Mouse (Mus musculus) stomach, postnatal 0 days (tissue): ENCODE measurements at regions not wholly inside any gene's neighbourhood (a gene's known extent, or its start where the extent isn't known, plus 50 kb on each side); places are given as distances from the start of the nearest gene placed in this dataset.

Experiments used
- ATAC-seq: fragments of 200-750 bp; cut with Nextera tagmentation; 2 replicates; pipeline ENCODE4 v1.8.0; 2017; ENCODE audit not compliant: low FRiP score, low TSS enrichment
- DNase-seq: peaks from one replicate; pipeline ENCODE4 v3.0.0-alpha.2; 2016; ENCODE audit warnings: low spot score
- H3K27ac ChIP-seq: fragments of 300-500 bp; sonication (generic); replicated peaks from 2 replicates; pipeline ENCODE4 v1.5.1; 2014; ENCODE audit warnings: mild to moderate bottlenecking, control low read depth
- H3K27me3 ChIP-seq: fragments of 300-500 bp; sonication (generic); 2 replicates; pipeline ENCODE4 v1.6.1; 2014; ENCODE audit warnings: low read length; ENCODE audit not compliant: control insufficient read depth, insufficient read depth
- H3K36me3 ChIP-seq: fragments of 300-500 bp; sonication (generic); 2 replicates; pipeline ENCODE4 v1.6.1; 2014; ENCODE audit warnings: low read length, mixed read lengths; ENCODE audit not compliant: control insufficient read depth, insufficient read depth
- H3K4me1 ChIP-seq: fragments of 300-500 bp; sonication (generic); replicated peaks from 2 replicates; pipeline ENCODE4 v1.6.1; 2014; ENCODE audit warnings: antibody characterized with exemption; ENCODE audit not compliant: control insufficient read depth, insufficient read depth
- H3K4me2 ChIP-seq: fragments of 300-500 bp; sonication (generic); replicated peaks from 2 replicates; pipeline ENCODE4 v1.6.1; 2014; ENCODE audit warnings: low read depth, mild to moderate bottlenecking, control low read depth, moderate library complexity
- H3K4me3 ChIP-seq: fragments of 300-500 bp; sonication (generic); 2 replicates; pipeline ENCODE4 v1.5.1; 2014; ENCODE audit warnings: low read depth, low read length, control low read depth
- H3K9ac ChIP-seq: fragments of 300-500 bp; sonication (generic); 2 replicates; pipeline ENCODE4 v1.6.1; 2014; ENCODE audit warnings: mild to moderate bottlenecking, low read length, control low read depth, mixed read lengths
- H3K9me3 ChIP-seq: fragments of 300-500 bp; sonication (generic); 2 replicates; pipeline ENCODE4 v1.6.1; 2016; ENCODE audit warnings: low read length; ENCODE audit not compliant: control insufficient read depth
- CTCF ChIP-seq: IDR thresholded peaks from 2 replicates; pipeline ENCODE4 v1.5.1; 2016; ENCODE audit warnings: antibody characterized with exemption, low read depth, mild to moderate bottlenecking, moderate library complexity
- EP300 ChIP-seq: optimal IDR thresholded peaks from 2 replicates; pipeline ENCODE3; 2016; ENCODE audit warnings: antibody characterized with exemption
- WGBS: fragments of 180-500 bp; shearing (Covaris S2); extraction: QIAGEN DNeasy Blood & Tissue Kit; methylation state at CpG from one replicate; pipeline ENCODE4 v1.1.7; 2014; 5-methylcytosine and 5-hydroxymethylcytosine counted together

DNA sequence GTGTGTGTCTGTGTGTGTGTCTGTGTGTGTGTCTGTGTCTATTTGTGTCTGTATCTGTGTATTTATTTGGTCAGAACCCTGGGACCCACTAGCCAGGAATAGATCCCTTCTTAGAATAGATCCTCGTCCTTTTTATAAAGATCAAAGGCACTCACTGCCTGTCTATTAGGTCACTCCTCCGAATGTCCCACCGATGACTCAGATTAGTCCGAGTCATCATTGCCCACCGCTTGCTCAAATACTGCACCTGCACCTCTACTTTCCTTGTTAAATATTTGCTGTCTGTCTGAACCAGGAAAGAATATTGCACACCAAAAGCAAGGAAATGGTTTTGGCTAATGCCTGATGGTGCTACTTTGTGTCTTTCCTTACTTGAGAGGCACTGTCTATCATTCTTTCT is 112.7 kb downstream of the Mreg start:
- no peaks in the 10 kb centered on the region for H3K36me3 ChIP-seq
- no peaks in the 10 kb centered on the region for H3K27me3 ChIP-seq
- H3K4me3 ChIP-seq = no peak overlapping the region
- 42% methylated on average over 5 of the region's 5 CpGs for WGBS
- H3K9ac ChIP-seq = no peak overlapping the region
- H3K27ac ChIP-seq = no peak overlapping the region
- no peaks in the 10 kb centered on the region for H3K4me1 ChIP-seq
- TF ChIP-seq CTCF = no peak
- no peak for TF ChIP-seq EP300
- ATAC-seq (no peak), DNase-seq (no peak)
- H3K4me2 ChIP-seq = no peak overlapping the region
- H3K9me3 ChIP-seq = no peaks in the 10 kb centered on the region

- H3K4me3 ChIP-seq = no peak overlapping the region
- WGBS = 73% methylated on average over 2 of the region's 2 CpGs
- no peaks in the 10 kb centered on the region for H3K9me3 ChIP-seq
- DNase-seq (no peak), ATAC-seq (no peak)
- H3K36me3 ChIP-seq = no peaks in the 10 kb centered on the region
- H3K27ac ChIP-seq = no peak overlapping the region
- no peak for TF ChIP-seq CTCF
- TF ChIP-seq EP300 = no peak
- no peaks in the 10 kb centered on the region for H3K27me3 ChIP-seq
- H3K4me1 ChIP-seq = no peaks in the 10 kb centered on the region
- H3K9ac ChIP-seq = no peak overlapping the region
- no peak overlapping the region for H3K4me2 ChIP-seq
These were observed 120.8 kb downstream of the Mreg start for GRCm38 (mm10) chr1:72091344-72091743.

DNA sequence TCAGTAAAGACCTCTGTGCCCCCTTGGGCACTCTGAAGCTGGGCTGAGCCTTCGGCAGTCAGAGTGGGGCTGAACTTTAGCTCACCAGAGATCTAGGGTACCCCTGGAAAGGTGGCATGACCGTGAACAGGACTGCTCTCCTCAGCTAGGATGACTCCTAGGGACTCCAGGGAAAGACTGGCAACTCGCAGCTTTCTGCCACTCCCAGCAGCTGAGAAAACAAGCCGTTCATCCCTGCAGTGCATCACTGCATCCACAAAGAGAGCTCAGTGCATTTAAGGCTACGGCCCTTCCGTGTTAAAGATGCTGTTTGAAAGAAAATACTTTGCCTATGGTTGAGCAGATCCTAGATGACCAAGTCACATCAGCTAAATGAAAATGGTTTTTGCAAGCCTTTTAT is 126.4 kb downstream of the Mreg start:
- WGBS = 54% methylated on average over 6 of the region's 6 CpGs
- Histone ChIP-seq H3K27me3 (no peaks in the 10 kb centered on the region), H3K27ac (no peak overlapping the region), H3K9ac (no peak overlapping the region), H3K9me3 (no peaks in the 10 kb centered on the region), H3K4me1 (no peaks in the 10 kb centered on the region), H3K4me3 (no peak overlapping the region), H3K36me3 (no peaks in the 10 kb centered on the region), H3K4me2 (no peak overlapping the region)
- DNase-seq = no peak
- TF ChIP-seq CTCF (no peak), EP300 (no peak)
- ATAC-seq = no peak

DNA sequence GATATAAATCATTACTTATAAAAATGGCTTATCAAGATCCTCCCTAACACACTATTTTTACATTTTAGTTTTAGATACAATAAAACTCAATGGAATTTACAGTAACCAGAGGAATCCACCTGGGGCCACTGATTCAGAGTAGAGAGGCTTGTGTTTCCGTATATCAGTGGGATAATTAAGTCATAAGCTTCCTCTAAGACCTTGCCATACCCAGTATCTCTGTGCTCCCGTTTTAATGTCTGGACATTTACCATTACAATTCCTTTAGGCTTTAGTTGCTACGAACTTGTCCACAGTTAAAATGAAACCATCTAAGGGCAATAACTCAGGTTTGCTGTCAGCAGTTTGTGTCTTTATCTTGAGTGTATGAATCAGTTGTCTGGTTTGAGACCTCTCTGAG is 127.9 kb downstream of the Mreg start:
- Histone ChIP-seq H3K36me3 (no peaks in the 10 kb centered on the region), H3K27ac (no peak overlapping the region), H3K4me1 (no peaks in the 10 kb centered on the region), H3K9ac (no peak overlapping the region), H3K4me3 (no peak overlapping the region), H3K4me2 (no peak overlapping the region), H3K27me3 (no peaks in the 10 kb centered on the region), H3K9me3 (no peaks in the 10 kb centered on the region)
- no peak for DNase-seq
- TF ChIP-seq EP300 (no peak), CTCF (no peak)
- ATAC-seq = no peak
- WGBS = 63% methylated on average over 3 of the region's 3 CpGs

DNA sequence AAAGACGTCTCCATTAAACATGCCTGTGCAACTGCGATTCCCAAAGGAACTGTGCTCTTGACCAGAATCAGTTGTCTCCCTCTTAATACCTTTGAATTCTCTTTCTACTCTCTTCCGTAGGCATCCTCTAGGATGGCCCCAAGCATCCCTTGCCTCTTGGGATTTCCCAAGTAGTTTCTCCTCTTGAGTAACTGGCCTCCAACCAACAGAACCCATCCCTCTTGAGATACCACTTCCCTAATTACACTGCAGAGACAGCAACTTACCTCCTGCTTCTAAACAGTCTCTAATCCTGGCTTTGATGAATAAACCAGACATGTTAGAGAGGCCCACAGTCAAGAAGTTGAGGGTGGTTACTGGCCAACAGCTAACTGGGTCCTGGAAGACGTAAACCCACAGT is 129.7 kb downstream of the Mreg start:
- Histone ChIP-seq H3K9me3 (no peaks in the 10 kb centered on the region), H3K4me2 (no peak overlapping the region), H3K4me3 (no peak overlapping the region), H3K27me3 (no peaks in the 10 kb centered on the region), H3K36me3 (no peaks in the 10 kb centered on the region), H3K9ac (no peak overlapping the region), H3K27ac (no peak overlapping the region), H3K4me1 (no peaks in the 10 kb centered on the region)
- no peak for DNase-seq
- WGBS = 68% methylated on average over 4 of the region's 4 CpGs
- TF ChIP-seq EP300 = no peak
- no peak for TF ChIP-seq CTCF
- no peak for ATAC-seq

- TF ChIP-seq CTCF (no peak), EP300 (no peak)
- H3K4me2 ChIP-seq = no peak overlapping the region
- H3K9me3 ChIP-seq = no peaks in the 10 kb centered on the region
- H3K27ac ChIP-seq = no peak overlapping the region
- DNase-seq (no peak), ATAC-seq (no peak)
- no peaks in the 10 kb centered on the region for H3K36me3 ChIP-seq
- H3K27me3 ChIP-seq = no peaks in the 10 kb centered on the region
- 53% methylated on average over 5 of the region's 5 CpGs for WGBS
- H3K4me1 ChIP-seq = no peaks in the 10 kb centered on the region
- no peak overlapping the region for H3K4me3 ChIP-seq
- H3K9ac ChIP-seq = no peak overlapping the region
These were observed 130.3 kb downstream of the Mreg start for GRCm38 (mm10) chr1:72081811-72082210.
